Mouse (Mus musculus) olfactory bulb, adult 2 months (tissue): ENCODE measurements around the gene Acsf2. TPM values are rescaled to one million over a fixed set of nuclear protein-coding genes. Genes with fewer than 3 reads are reported as not detected.

Experiments used
- H3K27ac ChIP-seq: fragments of 200-500 bp; 2 replicates; pipeline ENCODE4 v1.5.1; 2012; ENCODE audit warnings: low read depth, low read length; ENCODE audit not compliant: insufficient read depth
- H3K4me1 ChIP-seq: fragments of 200-500 bp; 2 replicates; pipeline ENCODE4 v1.6.1; 2012; ENCODE audit warnings: low read length; ENCODE audit not compliant: control insufficient read depth, insufficient read depth
- H3K4me3 ChIP-seq: fragments of 200-500 bp; 2 replicates; pipeline ENCODE4 v1.5.1; 2012; ENCODE audit warnings: mild to moderate bottlenecking, low read depth, low read length, moderate library complexity; ENCODE audit not compliant: insufficient read depth
- CTCF ChIP-seq: fragments of 200-500 bp; IDR thresholded peaks from 2 replicates; pipeline ENCODE4 v1.5.1; 2012; ENCODE audit warnings: low read depth, mild to moderate bottlenecking, low read length, moderate library complexity; ENCODE audit not compliant: insufficient read depth
- POLR2A ChIP-seq: fragments of 200-500 bp; IDR thresholded peaks from 2 replicates; pipeline ENCODE4 v1.6.1; 2012; ENCODE audit warnings: mild to moderate bottlenecking, low read depth, low read length, moderate library complexity; ENCODE audit not compliant: insufficient read depth
- WGBS: fragments of 180-500 bp; shearing (Covaris S2); methylation state at CpG from one replicate; pipeline ENCODE4 v1.1.7; 2018; 5-methylcytosine and 5-hydroxymethylcytosine counted together
- polyA plus RNA-seq: library from polyadenylated mRNA; stranded (reverse); fragments of >200 nt; gene quantifications from 2 replicates; pipeline ENCODE4 v1.2.4, GENCODE M21; 2012; ENCODE audit warnings: low replicate concordance; ENCODE audit not compliant: missing spikeins, insufficient read depth, insufficient read length

Acsf2 gene
- polyA plus RNA-seq, 1 experiment, result not detected

DNA sequence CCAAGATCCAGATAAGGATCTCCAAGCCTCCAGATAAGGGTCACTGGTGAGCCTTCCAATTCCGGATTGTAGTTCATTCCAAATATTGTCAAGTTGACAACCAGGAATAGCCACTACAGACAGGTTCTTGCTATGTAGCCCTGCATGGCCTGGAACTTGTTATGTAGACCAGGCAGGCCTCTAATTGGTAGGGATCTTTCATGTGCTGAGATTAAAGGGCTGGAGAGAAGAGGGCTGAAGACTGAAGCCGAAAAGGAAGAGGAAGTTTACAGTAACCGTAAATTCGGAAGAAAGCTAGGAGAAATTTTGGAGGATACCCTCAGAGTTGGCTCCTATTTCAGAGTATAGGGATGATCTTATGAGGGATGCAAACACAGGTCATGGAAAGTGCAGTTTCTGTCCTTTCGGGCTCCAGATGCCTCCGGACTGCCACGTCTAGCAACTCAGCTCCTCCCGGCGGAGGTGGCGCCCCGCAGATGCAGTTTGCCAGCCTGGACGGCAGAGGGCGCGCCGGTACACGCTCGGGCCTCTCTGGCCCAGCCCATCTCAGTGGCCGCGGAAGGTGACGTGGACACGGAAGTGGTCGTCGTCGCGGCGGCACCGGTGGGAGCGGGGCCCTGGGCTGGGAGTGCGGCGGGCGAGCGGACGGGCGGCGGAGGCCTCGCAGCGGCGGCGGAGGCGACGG lies 27.7 kb upstream of the Acsf2 start, which contains the start of gene Lrrc59:
TSS of gene Lrrc59 (plus strand) at position 569 of the 685 bp plus-strand sequence.
- Histone ChIP-seq H3K27ac (no peak within 1 kb of the TSS), H3K4me1 (peaks cover 10% of the 10 kb centered on the region), H3K4me3 (peak within 1 kb of the TSS; percentile 69)
- 5% methylated on average over 41 of the region's 41 CpGs for WGBS
- peak; percentile 60 for TF ChIP-seq POLR2A
- peak; percentile 89 for TF ChIP-seq CTCF

DNA sequence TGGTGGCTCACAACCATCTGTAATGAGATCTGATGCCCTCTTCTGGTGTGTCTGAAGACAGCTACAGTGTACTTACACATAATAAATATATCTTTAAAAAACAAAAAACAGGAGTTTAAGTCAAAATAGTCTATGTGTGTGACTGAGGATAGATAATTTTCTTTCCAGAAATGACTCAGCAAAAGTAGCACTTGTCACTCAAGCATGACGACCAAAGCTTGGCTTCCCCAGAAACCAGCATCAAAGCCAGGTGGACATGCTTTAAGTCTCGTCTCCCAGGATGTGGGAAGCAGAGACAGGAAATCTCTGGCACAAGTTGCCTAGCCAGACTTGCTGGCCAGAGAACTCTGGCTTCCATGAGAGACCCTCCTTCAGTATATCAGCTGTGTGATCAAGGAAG lies 20.5 kb upstream of the Acsf2 start:
- WGBS, result 83% methylated on average over 2 of the region's 2 CpGs
- Histone ChIP-seq H3K27ac (no peak overlapping the region), H3K4me1 (no peaks in the 10 kb centered on the region), H3K4me3 (no peak overlapping the region)
- TF ChIP-seq POLR2A (no peak), CTCF (no peak)

DNA sequence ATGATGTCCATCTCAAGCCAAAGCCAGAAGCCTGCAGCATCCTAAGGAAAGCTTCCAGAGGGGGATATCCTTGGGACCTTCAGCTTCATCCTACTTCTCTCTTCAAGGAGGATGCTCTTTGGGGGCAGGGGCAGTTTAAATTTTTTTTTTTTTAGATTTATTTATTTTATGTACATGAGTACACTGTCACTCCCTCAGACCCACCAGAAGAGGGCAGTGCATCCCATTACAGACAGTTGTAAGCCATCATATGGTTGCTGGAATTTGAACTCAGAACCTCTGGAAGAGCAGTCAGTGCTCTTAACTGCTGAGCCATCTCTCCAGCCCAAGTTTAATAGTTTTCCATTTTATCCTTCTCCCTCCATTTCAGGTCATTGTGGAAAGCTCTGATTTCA lies 19.8 kb upstream of the Acsf2 start:
- Histone ChIP-seq H3K4me1 (no peaks in the 10 kb centered on the region), H3K4me3 (no peak overlapping the region), H3K27ac (no peak overlapping the region)
- TF ChIP-seq POLR2A (no peak), CTCF (no peak)

DNA sequence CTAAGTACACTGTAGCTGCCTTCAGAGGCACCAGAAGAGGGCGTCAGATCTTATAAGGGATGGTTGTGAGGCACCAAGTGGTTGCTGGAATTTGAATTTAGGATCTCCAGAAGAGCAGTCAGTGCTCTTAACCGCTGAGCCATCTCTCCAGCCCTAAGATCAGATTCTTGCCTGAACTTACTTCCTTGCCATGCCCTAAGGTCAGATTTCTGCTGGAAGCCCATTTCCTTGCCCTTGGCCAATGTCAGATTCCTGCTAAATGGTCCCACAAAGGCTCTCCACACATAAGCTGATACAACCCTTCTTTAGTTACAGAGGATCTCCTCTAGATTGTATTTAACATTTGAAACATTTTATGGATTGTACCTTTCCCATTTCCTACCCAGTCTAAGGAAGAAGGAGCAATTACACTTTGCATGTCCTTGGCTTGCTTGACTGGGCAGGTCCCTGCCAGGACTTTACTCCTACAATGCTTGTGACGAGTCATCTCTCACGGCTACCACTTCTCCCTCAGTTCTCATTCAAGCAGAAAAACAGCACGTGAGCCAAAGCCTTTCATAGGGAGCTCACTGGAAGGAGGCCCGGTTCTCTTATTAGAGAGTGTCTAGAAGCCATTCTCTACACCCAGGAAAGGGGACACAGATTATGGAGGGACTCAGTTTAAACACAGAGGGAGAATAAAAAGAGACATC lies 19.2 kb upstream of the Acsf2 start:
- H3K4me1 ChIP-seq, result no peaks in the 10 kb centered on the region
- no peak for TF ChIP-seq CTCF
- TF ChIP-seq POLR2A, result no peak
- 36% methylated on average over 6 of the region's 6 CpGs for WGBS
- H3K4me3 ChIP-seq, result no peak overlapping the region
- no peak overlapping the region for H3K27ac ChIP-seq

DNA sequence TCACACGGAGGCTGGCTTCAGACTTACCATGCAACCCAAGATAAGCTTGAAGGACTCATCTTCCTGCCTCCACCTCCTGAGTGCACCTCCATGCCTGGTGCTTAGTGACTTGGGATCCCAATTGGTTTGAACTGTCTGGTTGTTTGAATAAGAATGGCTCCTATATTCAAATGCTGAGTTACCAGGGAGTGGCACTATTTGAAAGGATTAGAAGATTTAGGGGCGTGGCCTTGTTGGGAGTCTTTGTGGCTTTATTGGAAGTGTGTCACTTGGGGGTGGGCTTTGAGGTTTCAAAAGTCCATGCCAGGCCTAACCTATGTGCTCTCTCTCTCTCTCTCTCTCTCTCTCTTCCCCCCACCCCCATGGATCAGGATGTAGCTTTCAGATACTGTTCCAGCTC lies 16.0 kb upstream of the Acsf2 start:
- WGBS, result 97% methylated on average over 2 of the region's 2 CpGs
- H3K27ac ChIP-seq, result no peak overlapping the region
- H3K4me1 ChIP-seq, result no peaks in the 10 kb centered on the region
- TF ChIP-seq CTCF (no peak), POLR2A (no peak)
- H3K4me3 ChIP-seq, result no peak overlapping the region

DNA sequence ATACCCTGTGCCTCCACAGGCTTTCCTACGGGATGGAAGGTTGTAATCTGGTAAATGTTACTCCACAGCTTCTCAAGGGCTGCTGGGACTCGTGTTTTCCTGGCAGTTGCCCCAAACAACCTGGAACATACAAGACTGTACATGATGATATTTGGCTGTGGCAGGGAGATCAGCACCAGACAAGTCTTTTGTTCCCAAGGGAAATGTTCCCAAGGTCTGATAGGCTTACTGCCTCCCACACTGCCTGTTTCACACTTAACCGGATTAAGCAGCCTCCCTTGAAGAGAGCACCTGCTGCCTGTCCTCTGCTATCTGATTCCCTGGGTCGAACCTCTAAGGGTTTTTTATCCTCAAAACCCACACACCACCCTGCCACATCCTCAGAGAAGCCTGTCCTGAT lies 13.8 kb upstream of the Acsf2 start:
- TF ChIP-seq POLR2A (no peak), CTCF (no peak)
- WGBS, result 16% methylated on average over 4 of the region's 4 CpGs
- no peaks in the 10 kb centered on the region for H3K4me1 ChIP-seq

DNA sequence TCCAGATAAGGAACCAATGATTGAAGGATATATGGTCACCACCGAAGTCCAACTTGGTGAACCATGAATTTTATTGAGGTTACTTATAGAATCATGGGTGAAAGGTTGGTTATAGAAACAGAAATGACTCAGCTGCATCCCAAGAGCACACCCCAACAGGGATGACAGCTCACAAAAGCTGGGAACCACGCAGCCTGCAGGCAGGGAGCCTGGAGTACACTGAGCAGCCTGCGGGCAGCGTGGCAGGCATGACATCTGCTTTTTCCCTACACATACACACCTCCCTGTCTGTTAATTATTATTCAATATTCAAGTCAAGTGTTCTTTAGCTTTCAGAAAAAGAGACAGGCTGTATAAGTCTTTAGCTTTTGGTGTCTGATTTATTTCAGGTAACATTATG lies 12.9 kb upstream of the Acsf2 start:
- Histone ChIP-seq H3K27ac (no peak overlapping the region), H3K4me3 (no peak overlapping the region), H3K4me1 (no peaks in the 10 kb centered on the region)
- 75% methylated on average over 4 of the region's 4 CpGs for WGBS
- no peak for TF ChIP-seq CTCF
- no peak for TF ChIP-seq POLR2A

More for the DNA sequence above, 13.8 kb upstream of the Acsf2 start:
- Histone ChIP-seq H3K4me3 (no peak overlapping the region), H3K27ac (no peak overlapping the region)

DNA sequence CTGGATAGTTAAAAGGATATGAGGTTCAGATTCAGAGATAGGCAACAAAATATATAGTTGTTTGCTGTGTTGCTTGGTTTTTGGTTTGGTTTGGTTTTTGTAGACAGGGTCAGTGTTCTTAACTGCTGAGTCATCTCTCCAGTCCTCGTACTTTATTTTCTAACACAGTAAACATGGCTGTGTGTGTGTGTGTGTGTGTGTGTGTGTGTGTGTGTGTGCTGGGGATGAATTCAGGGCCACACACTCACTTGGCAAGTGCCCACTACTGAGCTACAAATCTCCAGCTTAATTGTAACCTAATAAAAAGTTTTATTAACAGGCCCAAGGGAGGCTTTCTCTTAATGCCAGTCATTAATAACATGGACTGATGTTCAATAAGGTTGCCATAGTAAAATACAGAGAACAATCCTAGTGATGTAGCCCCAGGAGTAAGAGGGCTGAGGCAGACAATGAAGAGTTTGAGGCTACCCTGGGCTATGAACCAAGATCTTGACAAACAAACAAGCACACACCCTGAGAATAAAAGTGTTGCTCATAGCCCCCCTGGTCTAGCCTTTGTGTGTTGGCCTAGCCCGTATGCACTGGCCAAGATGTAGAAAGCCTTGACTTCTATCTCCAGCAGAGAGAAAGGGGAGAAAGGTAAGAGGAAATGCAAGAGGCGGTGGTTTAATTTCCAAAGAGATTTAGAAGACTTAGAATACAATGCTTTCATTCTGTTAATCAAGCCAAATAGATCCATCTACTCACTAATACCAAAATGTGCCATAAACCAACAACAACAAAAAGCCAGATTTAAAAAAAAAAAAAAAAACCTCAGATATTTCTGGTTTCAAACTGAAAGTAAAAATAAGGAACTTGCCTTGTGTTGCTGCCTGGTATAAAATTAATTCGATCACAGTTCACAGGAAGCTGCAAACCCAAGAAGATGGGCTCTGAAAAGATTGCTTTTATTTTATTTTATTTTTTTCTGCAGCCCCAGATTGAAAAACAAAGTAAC lies 9.4 kb upstream of the Acsf2 start:
- no peaks in the 10 kb centered on the region for H3K4me1 ChIP-seq
- no peak overlapping the region for H3K4me3 ChIP-seq
- TF ChIP-seq POLR2A, result no peak
- no peak for TF ChIP-seq CTCF
- no peak overlapping the region for H3K27ac ChIP-seq
- 57% methylated on average over 4 of the region's 4 CpGs for WGBS
